Comparison of ENCODE assay signal across 8 mouse cellular contexts in genomic region chr6:94389716-94390115, GRCm38 (mm10).
DNase-seq lines count a peak whose midpoint lies in the region; ATAC-seq lines count a peak whose summit lies in the region.
"Had no signal": no experiment of that assay in that cellular context is flagged by ENCODE, and none has a peak within 500 bp of the region (broad histone marks: within the 10 kb centered on the region; RNA-seq: fewer than 3 reads in every experiment).

No protein-coding gene starts in this region.

- peaks cover 34% of the 10 kb centered on the region for H3K4me1 ChIP-seq in embryonic facial prominence, embryonic 10.5 days
- H3K4me1 ChIP-seq in heart, embryonic 13.5 days = peaks cover 68% of the 10 kb centered on the region

- no peak for ATAC-seq in heart, embryonic 13.5 days (ENCODE audit: extremely low read depth, insufficient number of reproducible peaks, low FRiP score, low TSS enrichment)

- H3K4me3 ChIP-seq in embryonic facial prominence, embryonic 10.5 days = no peak overlapping the region
- no peak overlapping the region for H3K4me3 ChIP-seq in heart, embryonic 13.5 days

- H3K27ac ChIP-seq in embryonic facial prominence, embryonic 10.5 days (replicated peaks) = 0 out of 2 replicates have a peak overlapping the region, but pooled peaks have one; percentile 5
- H3K27ac ChIP-seq in heart, embryonic 13.5 days (replicated peaks) = peak overlapping the region; percentile 75

- H3K9me3 ChIP-seq in embryonic facial prominence, embryonic 10.5 days = no peaks in the 10 kb centered on the region
- no peaks in the 10 kb centered on the region for H3K9me3 ChIP-seq in heart, embryonic 13.5 days

- no peaks in the 10 kb centered on the region for H3K27me3 ChIP-seq in embryonic facial prominence, embryonic 10.5 days (replicated peaks; ENCODE audit: low read depth, poor library complexity, severe bottlenecking)
- H3K27me3 ChIP-seq in heart, embryonic 13.5 days (replicated peaks) = no peaks in the 10 kb centered on the region

- WGBS in embryonic facial prominence, embryonic 10.5 days = 76% methylated on average over 9 of the region's 9 CpGs
- WGBS in heart, embryonic 13.5 days = 29% methylated on average over 9 of the region's 9 CpGs

- DNase-seq in embryonic facial prominence, embryonic 10.5 days (ENCODE audit: low spot score) = no peak
- DNase-seq in kidney, adult 9 months = peak; percentile 78
- peak; percentile 23 for DNase-seq in lung, postnatal 10 days
- no peak for DNase-seq in cerebellum, adult 11-12 months
- DNase-seq in layer of hippocampus, postnatal 36 days = no peak
- no peak for DNase-seq in retina, postnatal 1 day
- DNase-seq: gastrocnemius, postnatal 36 days had no signal

- H3K9ac ChIP-seq in heart, embryonic 13.5 days = no peak overlapping the region

- no peak overlapping the region for H3K4me2 ChIP-seq in heart, embryonic 13.5 days

- H3K36me3 ChIP-seq in embryonic facial prominence, embryonic 10.5 days (replicated peaks) = no peaks in the 10 kb centered on the region
- H3K36me3 ChIP-seq in heart, embryonic 13.5 days = no peaks in the 10 kb centered on the region

Comparison
In these comparisons a context has a peak if more than half of its experiments do, and no peak if none do; other contexts are left out.
1. DNase-seq: peak in kidney, adult 9 months (single experiment) and lung, postnatal 10 days (single experiment); none in embryonic facial prominence, embryonic 10.5 days (single experiment), cerebellum, adult 11-12 months (single experiment), layer of hippocampus, postnatal 36 days (0 of 2) and retina, postnatal 1 day (single experiment).